In the genomic region with DNA sequence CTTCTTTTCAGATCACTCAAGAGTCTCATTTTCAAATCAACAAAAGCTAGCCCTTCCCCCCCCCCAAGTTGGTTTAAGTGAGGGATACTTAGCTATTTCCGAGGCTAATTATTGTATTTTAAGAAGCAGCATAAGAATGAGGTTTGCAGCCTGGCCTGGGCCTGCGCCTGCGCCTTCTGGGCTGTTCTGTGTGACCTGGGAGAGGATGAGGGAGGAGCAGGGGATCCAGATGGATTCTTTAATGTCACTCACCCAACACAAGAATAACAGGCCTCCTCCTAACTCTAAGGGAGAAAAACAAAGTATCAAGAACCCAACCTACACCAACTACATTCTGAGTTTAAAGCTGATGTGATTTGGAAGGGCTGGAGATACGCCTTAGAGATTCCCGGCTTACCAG, we compare ENCODE assay signal across 11 mouse cellular contexts.
A peak's percentile ranks its signal among the peaks of the same experiment; 100 is the strongest.
DNase-seq lines count a peak whose midpoint lies in the region; ATAC-seq and TF ChIP-seq lines count a peak whose summit lies in the region.
"Had no signal": no experiment of that assay in that cellular context is flagged by ENCODE, and none has a peak within 500 bp of the region (broad histone marks: within the 10 kb centered on the region; RNA-seq: fewer than 3 reads in every experiment).

No protein-coding gene starts in this region.

- 0 out of 2 replicates have a peak, but pooled peaks have one; percentile 38 for ATAC-seq in kidney, embryonic 15.5 days (replicated peaks; ENCODE audit: low FRiP score)
- ATAC-seq in intestine, embryonic 16.5 days = no peak

- peak overlapping the region; percentile 86 for H3K27ac ChIP-seq in kidney, embryonic 15.5 days
- H3K27ac ChIP-seq in embryonic fibroblast, embryonic 13.5 days (ENCODE audit: insufficient read depth, low read length) = peak overlapping the region; percentile 96
- peak overlapping the region; percentile 82 for H3K27ac ChIP-seq in intestine, embryonic 16.5 days (ENCODE audit: low read length)
- H3K27ac ChIP-seq: hindbrain, embryonic 13.5 days had no signal

- H3K9ac ChIP-seq in kidney, embryonic 15.5 days = no peak overlapping the region
- H3K9ac ChIP-seq in intestine, embryonic 16.5 days (ENCODE audit: low read depth, low read length) = no peak overlapping the region
- H3K9ac ChIP-seq: hindbrain, embryonic 13.5 days; limb, embryonic 15.5 days had no signal

- TF ChIP-seq CTCF in embryonic fibroblast, embryonic 13.5 days (IDR thresholded peaks at IDR 0.05; ENCODE audit: borderline replicate concordance, insufficient read depth, low read length) = no peak

- no peak overlapping the region for H3K4me3 ChIP-seq in kidney, embryonic 15.5 days (replicated peaks)
- no peak overlapping the region for H3K4me3 ChIP-seq in embryonic fibroblast, embryonic 13.5 days (ENCODE audit: insufficient read depth, low read length)
- no peak overlapping the region for H3K4me3 ChIP-seq in intestine, embryonic 16.5 days (ENCODE audit: low read length)
- H3K4me3 ChIP-seq: erythroblast, embryonic 14.5 days; hindbrain, embryonic 13.5 days; limb, embryonic 15.5 days had no signal

- peaks cover 73% of the 10 kb centered on the region for H3K4me1 ChIP-seq in kidney, embryonic 15.5 days
- peaks cover 16% of the 10 kb centered on the region for H3K4me1 ChIP-seq in embryonic fibroblast, embryonic 13.5 days (ENCODE audit: control insufficient read depth, insufficient read depth, low read length)
- H3K4me1 ChIP-seq in intestine, embryonic 16.5 days (ENCODE audit: control insufficient read depth, insufficient read depth, low read length) = peaks cover 48% of the 10 kb centered on the region

- no peaks in the 10 kb centered on the region for H3K9me3 ChIP-seq in kidney, embryonic 15.5 days (replicated peaks)
- H3K9me3 ChIP-seq in intestine, embryonic 16.5 days (ENCODE audit: control insufficient read depth, low read length) = no peaks in the 10 kb centered on the region
- H3K9me3 ChIP-seq: limb, embryonic 15.5 days had no signal

- H3K4me2 ChIP-seq in kidney, embryonic 15.5 days = no peak overlapping the region
- no peak overlapping the region for H3K4me2 ChIP-seq in intestine, embryonic 16.5 days (ENCODE audit: low read depth, low read length)
- H3K4me2 ChIP-seq: hindbrain, embryonic 13.5 days had no signal

- no peaks in the 10 kb centered on the region for H3K27me3 ChIP-seq in kidney, embryonic 15.5 days
- no peaks in the 10 kb centered on the region for H3K27me3 ChIP-seq in intestine, embryonic 16.5 days (replicated peaks; ENCODE audit: control insufficient read depth, insufficient read depth, low read length)
- H3K27me3 ChIP-seq: hindbrain, embryonic 13.5 days; limb, embryonic 15.5 days; megakaryocyte, embryonic 14.5 days had no signal

- no peak for TF ChIP-seq POLR2A in embryonic fibroblast, embryonic 13.5 days (IDR thresholded peaks at IDR 0.05; ENCODE audit: low read depth, low read length)

- DNase-seq in kidney, adult 8-10 months = no peak
- DNase-seq in lung, postnatal 4 days = peak; percentile 52 to 89
- DNase-seq in gastrocnemius, postnatal 14 days = no peak
- no peak for DNase-seq in thymus, postnatal 25 days

- WGBS in kidney, embryonic 15.5 days = 59% methylated on average over 5 of the region's 5 CpGs
- 80% methylated on average over 5 of the region's 5 CpGs for WGBS in intestine, embryonic 16.5 days

- intact Hi-C loops in gastrocnemius, postnatal 14 days (cut with DNase I; ENCODE audit: low total_unique reads) = no loop called here

- H3K36me3 ChIP-seq in kidney, embryonic 15.5 days = peaks cover 25% of the 10 kb centered on the region
- H3K36me3 ChIP-seq in intestine, embryonic 16.5 days (ENCODE audit: control insufficient read depth, insufficient read depth, low read length) = peaks cover 12% of the 10 kb centered on the region; the same call in 1 of the 2 replicates
- H3K36me3 ChIP-seq: hindbrain, embryonic 13.5 days had no signal

Comparison
In these comparisons a context has a peak if more than half of its experiments do, and no peak if none do; other contexts are left out.
1. DNase-seq: peak in lung, postnatal 4 days (2 of 2); none in kidney, adult 8-10 months (0 of 2), gastrocnemius, postnatal 14 days (single experiment) and thymus, postnatal 25 days (single experiment).
2. Peak in every context shown above with its lines, with median percentiles within 50 percentile points of each other: H3K27ac ChIP-seq.